Mouse (Mus musculus): ENCODE measurements at regions not wholly inside any gene's neighbourhood (a gene's known extent, or its start where the extent isn't known, plus 50 kb on each side); places are given as distances from the start of the nearest gene placed in this dataset.
"Not testable (repeated sequence)": the region's sequence is repeated elsewhere in the genome, so short reads cannot be mapped to it uniquely, and the experiment has no call there.

DNA sequence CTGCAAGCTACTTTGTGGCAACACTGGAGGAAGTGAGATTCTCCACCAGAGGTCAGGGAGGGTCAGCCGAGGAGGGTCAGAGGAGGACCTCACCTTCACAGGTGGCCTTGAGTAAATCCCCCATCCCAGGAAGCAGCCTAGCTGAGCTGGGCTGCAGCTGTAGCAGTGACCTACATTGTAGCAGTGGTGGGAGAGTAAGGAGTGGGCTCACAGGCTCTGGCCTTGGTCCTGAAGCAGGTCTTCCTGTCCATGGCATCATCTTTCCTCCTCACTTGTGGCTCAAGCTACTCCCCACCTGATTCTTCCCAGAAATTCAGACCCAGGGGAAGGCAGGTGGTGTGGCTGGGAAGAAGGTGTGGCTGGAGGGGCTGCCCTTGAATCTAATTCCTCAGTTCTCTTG, 84.3 kb downstream of the 1810013L24Rik start:
- not testable (repeated sequence) for DNase-seq (ENCODE audit: low spot score in 2 of 2)

DNA sequence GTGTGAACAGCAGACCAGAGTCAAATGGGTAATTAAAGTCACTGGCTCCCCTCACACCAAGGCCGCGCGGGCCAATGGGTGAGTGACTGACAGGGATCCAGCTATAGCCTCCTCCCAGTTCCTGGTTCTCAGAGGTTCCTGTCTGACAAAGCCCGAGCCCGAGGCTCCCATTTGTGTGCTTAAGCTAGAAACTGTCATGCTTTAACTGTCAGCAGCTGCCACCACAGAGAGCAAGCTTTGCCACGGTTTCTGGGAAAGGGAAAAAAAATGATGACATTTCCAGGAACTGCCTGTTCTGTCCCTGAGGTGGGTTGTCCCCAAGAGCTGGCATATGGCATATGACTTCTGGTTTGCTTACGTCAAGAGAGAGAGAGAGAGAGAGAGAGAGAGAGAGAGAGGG, 86.2 kb downstream of the 1810013L24Rik start:
- DNase-seq (ENCODE audit: low spot score in 2 of 2), result no peak

GRCm38 (mm10) chr16:8918741-8919535, 89.0 kb downstream of the 1810013L24Rik start:
- no peak for DNase-seq (ENCODE audit: low spot score in 2 of 2)

- no peak for DNase-seq (ENCODE audit: low spot score in 2 of 2)
Observed at GRCm38 (mm10) chr16:8924732-8925131, 94.8 kb downstream of the 1810013L24Rik start.

- no peak for DNase-seq (ENCODE audit: low spot score in 2 of 2)
Observed at GRCm38 (mm10) chr16:8931961-8932360, 102.1 kb downstream of the 1810013L24Rik start.

DNA sequence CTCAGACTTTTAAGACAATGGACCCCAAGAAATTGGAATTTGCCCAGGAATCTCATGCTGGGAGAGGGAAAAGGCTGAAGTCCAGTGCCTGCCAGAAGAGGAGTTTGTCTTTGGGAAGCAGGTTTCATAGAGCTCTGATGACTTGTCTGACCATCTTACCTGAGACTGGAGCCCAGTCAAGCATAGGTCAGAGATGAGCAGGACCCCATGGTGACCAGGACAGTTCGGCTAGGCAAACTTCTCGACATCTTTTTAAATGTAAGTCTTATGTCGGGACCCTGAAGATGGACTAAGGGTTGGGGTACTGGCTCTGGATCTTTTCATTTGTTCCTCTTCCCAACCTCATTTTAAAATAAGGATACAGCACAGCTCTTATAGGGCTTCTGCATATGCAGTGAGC, 103.2 kb downstream of the 1810013L24Rik start:
- DNase-seq (ENCODE audit: low spot score in 2 of 2), result no peak

GRCm38 (mm10) chr16:8936446-8936845, 106.5 kb downstream of the 1810013L24Rik start:
- DNase-seq (ENCODE audit: low spot score in 2 of 2), result no peak

- no peak for DNase-seq (ENCODE audit: low spot score in 2 of 2)
Observed at GRCm38 (mm10) chr16:8938516-8938915, 108.6 kb downstream of the 1810013L24Rik start.

DNA sequence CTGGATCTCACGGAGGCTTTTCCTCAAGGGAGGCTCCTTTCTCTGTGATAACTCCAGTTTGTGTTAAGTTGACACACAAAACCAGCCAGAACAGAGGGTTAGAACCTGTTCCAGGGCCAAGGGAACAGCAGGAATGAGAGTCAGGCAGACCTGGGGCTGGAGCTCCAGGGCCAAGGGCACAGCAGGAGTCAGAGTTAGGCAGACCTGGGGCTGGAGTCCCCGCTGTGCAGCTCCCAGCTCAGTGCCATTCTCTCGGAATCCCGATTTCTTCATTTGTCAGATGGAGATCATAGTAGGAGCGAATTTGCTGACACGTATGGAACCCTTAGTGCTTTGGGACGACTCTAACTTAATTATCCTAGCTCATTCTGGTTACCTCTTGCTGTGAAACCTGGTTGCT, 109.2 kb downstream of the 1810013L24Rik start:
- DNase-seq (ENCODE audit: low spot score in 2 of 2), result no peak

DNA sequence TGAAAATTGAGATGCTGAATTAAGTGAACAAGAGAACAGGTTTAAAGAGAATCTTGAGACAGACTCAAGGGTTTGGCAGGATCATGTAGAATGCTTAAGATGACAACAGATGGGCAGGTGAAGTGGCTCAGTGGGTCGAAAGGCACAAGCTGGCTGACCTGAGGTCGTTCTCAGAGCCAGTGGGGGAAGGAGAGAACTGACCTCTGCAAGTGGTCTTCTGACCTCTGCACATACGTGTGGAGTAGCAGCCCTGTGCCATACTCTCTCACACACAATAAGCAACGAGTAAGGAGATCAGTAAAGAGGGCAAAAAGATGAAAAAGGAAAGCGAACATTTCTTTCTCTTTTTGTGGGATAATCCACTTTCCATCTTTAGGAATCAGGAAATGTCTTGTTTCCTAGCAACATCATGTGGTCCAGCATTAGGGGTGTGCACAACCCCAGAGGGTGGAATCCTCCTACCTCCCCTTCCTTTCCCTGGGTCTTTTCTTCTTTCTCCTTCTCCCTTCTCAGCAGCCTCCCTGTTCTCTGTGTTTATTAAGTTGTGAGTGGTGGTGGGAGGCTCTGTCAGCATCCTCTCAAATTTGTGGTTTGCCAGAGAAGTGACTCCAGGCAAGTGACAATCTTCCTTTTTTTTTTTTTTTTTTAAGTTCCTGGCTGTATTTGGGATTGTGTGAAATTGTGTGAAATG, 114.7 kb downstream of the 1810013L24Rik start:
- no peak for DNase-seq (ENCODE audit: low spot score in 2 of 2)

DNA sequence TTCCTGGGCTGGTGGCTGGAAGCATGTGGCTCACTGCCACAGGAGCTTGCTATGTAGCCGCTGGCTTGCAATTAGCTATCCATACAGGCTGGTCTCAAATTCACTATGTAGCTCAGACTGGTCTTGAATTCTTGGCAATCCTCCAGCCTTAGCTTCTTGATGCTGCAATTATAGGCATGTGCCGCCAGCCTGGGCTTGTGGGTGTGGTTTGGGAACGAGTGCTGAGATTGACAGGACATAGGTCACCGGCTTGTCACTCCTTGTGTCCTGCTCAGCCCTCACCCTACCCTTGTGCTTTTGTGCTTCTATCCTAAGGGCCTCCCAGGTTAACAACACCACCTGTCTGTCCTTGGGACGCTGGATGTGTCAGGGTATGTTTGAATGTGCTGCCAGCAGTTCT, 117.9 kb downstream of the 1810013L24Rik start:
- DNase-seq (ENCODE audit: low spot score in 2 of 2), result no peak

DNA sequence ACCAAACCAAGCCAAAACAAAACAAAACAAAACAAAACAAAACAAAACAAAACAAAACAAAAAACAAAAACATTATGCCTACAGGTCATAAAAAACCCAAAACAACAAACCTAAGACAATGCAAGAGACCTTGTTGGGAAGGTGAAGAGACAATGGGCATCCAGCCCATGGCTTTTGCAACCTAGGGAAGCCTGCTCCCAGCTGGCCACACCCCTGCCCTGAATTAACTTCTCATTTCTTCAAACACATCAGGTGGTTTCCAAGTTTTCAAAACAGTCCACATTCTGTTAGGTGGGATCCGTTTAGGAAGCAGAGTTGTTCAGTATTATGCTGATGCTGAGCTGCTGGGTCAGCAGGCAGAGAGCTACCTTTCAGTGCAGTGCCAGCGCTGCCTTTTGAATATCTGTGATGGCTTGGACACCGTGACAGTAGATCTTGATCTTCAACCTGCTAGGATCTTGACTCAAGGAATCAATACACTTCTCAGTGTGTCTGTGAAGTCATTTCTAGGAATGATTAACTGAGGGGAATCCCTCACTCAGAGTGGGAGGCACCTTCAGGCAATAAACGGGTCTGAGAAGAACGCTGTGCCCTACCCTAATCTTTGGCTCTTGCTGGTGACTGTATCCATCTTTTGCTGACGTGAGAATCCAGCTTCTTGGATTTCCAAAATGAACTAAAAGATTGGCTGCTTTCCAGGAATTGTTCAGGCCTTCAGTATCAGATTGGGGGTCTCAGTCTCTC, 121.4 kb downstream of the 1810013L24Rik start:
- no peak for DNase-seq (ENCODE audit: low spot score in 2 of 2)

DNA sequence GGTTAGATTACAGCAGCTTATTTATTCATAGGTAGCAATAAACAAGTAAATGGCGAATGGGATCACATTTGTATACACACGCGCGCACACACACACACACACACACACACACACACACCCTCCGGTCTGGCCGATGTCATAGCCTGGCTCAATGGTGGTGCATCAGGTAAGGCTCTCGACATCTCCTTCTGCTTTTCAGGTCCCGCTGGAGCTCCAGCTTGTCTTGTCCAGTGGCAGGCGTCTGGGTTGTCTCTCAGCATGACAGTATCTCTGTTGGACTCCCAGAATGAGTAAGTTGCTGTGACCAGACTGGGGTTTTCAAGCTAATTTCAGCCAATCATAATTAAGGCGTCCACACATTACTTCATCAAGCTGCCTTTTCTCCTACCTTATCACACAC, 131.8 kb downstream of the 1810013L24Rik start:
- DNase-seq (ENCODE audit: low spot score in 2 of 2), result no peak

DNA sequence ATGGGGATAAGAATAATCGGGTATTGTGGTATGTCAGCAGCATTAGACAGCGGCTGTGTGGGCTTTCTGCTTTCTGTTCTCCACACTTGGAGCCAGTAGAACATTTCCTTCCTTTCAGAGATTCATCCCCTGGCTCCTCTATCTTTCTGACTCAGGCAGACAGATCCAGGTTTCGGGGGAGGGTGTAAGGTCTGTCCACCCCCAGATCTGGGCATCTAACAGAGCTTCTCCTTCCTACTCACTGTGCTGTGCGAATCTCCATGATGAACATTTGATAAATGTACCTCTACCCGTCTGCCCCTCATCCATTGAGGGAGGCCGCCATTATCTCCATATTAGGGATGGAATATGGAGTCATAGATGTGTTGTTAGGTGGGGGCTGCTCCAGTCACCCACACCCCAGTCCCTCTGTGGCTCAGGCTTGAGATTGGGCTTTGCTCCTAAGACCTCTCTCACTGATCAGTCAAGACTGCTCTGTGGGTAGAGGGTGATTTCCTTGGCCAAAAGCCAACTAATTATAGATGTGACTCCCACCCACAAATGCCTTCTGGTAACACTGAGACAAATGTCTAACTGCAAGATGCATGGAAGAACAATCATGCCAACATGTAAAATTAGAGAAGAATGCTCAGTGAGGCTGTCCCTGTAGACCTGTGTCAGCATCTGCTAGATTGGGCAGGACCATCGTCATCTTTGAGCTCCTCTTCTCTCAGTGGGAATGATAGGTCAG, 163.8 kb downstream of the 1810013L24Rik start:
- no peak for DNase-seq (ENCODE audit: low spot score in 2 of 2)

DNA sequence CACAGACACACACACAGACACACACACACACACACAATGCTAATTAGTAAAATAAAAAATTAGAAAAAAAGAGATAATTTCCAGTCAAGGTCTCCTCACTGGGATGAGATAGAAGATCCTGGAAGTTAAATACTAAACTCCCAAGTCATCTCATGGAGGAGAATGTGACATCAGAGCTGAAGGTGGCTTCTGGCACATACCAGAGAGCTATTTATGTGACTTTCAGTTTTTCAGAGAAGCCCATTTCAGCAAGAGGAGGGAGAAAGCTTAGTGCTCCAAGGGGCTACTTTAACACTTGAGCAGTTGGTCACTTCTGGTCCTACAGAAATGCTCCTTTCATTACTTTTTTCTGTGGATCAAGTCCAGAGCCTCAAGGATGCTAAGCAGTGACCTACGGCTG, 164.6 kb downstream of the 1810013L24Rik start:
- no peak for DNase-seq (ENCODE audit: low spot score in 2 of 2)

DNA sequence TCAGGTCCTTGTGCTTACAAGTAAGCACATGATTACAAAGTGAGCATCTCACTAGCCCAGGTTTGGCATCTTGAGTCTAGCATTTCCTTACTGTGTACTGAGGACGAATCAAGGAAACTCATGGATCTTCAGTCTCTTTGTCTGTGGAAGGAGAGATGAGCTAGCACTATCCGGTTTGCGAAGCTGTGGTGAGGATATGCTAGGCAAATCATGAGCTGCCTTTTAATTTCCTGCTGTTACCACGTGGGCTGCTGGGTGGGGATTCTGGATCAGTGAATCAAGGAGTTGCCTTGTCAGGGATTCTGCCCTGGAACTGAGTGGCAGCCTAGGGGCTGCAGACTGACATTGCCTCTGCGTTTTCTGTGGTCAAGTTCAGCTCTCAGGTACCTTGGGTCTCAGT, 167.3 kb downstream of the 1810013L24Rik start:
- no peak for DNase-seq (ENCODE audit: low spot score in 2 of 2)

GRCm38 (mm10) chr16:9004012-9004411, 174.1 kb downstream of the 1810013L24Rik start:
- no peak for DNase-seq (ENCODE audit: low spot score in 2 of 2)

DNA sequence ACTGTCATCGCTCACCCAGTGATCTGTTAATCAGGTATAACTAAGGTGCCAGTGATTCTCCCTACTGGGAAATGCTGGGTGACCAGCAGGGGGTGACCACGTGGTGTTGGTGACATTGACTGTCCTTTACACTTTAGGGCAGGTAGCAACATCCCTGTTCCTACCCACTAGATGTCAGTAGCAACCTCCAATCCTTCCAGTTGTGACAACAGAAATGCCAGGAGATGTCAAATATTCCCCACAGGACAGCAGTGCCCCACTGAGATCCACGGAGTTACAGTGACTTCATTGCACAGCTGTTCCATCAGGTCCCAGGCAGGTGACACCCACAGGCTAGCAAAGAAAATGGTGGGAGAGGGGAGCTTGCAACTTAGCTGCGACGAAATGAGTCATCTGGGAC, 176.0 kb downstream of the 1810013L24Rik start:
- DNase-seq (ENCODE audit: low spot score in 2 of 2), result no peak

GRCm38 (mm10) chr16:9009361-9010083, 179.6 kb downstream of the 1810013L24Rik start:
- peak; percentile 2 to 4 for DNase-seq (ENCODE audit: low spot score in 2 of 2)

DNA sequence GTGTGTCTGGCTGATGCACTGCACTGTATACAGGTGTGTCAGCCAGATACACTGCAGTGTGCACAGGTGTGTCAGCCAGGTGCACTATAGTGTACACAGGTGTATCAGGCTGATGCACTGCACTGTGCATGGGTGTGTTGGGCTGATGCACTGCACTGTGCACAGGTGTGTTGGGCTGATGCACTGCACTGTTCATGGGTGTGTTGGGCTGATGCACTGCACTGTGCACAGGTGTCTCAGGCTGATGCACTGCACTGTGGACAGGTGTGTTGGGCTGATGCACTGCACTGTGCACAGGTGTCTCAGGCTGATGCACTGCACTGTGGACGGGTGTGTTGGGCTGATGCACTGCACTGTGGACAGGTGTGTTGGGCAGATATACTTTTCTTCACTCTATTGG, 181.2 kb downstream of the 1810013L24Rik start:
- DNase-seq (ENCODE audit: low spot score in 2 of 2), result no peak

DNA sequence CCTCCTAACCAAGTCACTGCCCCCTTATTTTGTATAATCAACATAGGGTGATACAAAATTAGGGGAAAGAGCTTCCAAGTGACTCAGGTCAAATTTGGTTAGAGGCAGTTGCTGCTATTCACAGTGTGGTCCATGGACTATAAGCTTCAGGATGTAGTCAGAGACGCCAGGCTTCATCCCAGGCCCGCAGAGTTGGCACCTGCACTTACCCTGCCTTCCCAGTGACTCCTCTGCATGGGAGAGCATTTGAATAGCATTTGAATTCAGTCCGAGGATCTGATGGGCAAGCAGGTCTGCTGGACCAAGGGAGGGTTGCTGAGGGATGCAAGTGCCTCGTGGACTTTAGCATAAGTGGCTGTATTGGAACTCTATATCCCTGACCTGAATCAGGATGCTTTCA, 181.8 kb downstream of the 1810013L24Rik start:
- DNase-seq (ENCODE audit: low spot score in 2 of 2), result no peak

All from spleen, postnatal 36 days (tissue).